Mouse (Mus musculus) cerebellum, postnatal 25 days (tissue): Measurements from ENCODE around the gene Ppp3r1.
"Not testable (repeated sequence)": the region's sequence is repeated elsewhere in the genome, so short reads cannot be mapped to it uniquely, and the experiment has no call there.

Source experiments
- DNase-seq, 2 experiments: peaks; one replicate each; pipeline ENCODE4 v3.0.0; 2021; ENCODE audit warnings: mixed read lengths in 2 of 2

Ppp3r1 gene

DNA sequence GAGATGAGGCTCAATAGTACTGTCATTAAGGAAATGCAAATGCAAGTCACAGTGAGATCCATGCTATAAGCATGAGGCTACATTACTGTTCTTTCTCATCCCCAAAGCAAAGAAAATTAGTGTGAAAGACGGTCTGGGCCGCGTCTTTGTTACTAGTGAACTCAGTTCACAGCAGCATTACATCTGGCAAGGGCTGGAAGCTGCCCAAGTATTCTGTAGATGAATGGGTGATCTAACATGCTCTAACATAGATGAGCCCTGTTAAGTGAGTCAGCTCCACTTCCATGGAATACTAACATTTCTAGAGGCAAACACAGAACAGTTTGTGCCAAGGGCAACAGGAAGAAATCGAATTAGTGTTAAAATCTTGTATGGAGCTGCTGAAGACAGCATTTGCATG, 41.9 kb downstream of the Ppp3r1 start:
- DNase-seq, result no peak

- no peak for DNase-seq
These were observed 43.4 kb downstream of the Ppp3r1 start for GRCm38 (mm10) chr11:17202481-17202880.

GRCm38 (mm10) chr11:17211258-17212140, 52.4 kb downstream of the Ppp3r1 start, which contains the start of gene Pno1:
Gene Pno1 (minus strand): TSS chr11:17211568.
- DNase-seq, result peak; percentile 98

DNA sequence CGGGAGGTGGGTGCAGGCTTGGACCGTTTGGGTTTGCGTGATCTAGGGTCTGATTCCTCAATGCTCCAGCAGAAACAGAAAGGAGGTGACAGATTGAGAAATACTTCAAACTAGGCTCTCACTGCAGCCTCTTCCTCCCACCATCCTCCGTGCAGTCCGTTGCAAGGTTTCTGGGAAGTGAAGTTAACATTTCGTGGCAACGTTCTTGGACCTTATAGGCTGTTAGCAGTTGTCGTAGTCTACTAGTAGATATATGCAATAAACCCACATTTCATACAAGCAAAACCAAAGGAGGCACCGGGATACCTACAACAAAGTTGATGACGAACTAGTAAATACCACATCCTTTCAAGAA, 53.1 kb downstream of the Ppp3r1 start:
- no peak for DNase-seq

DNA sequence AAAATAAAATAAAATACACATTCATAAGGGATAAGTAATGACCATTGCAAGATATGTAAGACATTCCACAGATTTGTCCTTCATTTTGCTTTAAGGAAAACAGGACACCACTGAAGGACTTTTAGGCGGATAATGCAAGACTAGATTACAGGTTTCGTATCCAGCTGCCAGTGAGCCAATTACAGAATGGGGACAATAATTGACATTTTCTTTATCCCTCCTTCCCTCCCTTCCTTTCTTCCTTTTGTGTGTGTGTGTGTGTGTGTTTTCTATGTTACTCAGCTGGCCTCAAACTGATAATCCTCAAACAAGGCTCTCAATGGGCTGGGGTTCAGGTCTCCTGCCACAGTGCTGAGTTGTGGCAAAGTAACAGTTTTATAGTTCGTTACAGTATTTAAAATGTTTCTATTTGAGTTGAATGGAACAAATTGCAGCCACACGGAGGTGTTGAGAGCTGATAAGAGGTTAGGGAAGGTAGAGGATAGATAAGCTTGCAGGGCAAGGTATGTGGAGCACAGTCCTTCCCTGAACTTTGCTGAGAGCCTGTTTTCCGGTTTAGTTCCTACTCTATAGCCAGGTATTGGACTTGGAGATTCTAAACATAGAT, 53.9 kb downstream of the Ppp3r1 start:
- no peak for DNase-seq

DNA sequence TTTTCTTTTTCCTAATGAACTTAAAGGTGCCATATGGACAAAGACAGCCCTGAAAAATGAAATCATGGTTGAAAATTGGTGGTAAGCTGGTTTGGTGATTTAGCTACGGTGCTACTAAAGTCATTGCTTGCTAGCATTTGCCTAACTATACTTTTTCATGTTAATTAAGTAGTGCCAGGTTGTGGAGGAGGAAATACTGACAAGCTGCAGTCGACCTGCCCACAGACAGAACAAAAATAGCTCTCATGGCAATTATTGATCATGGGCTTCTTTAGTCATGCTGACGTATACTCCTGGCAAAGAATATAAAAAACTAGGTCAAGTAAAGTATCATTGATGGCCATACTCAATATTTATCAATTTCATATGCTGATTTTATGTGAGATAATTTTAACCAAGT, 56.4 kb downstream of the Ppp3r1 start:
- DNase-seq, result no peak

DNA sequence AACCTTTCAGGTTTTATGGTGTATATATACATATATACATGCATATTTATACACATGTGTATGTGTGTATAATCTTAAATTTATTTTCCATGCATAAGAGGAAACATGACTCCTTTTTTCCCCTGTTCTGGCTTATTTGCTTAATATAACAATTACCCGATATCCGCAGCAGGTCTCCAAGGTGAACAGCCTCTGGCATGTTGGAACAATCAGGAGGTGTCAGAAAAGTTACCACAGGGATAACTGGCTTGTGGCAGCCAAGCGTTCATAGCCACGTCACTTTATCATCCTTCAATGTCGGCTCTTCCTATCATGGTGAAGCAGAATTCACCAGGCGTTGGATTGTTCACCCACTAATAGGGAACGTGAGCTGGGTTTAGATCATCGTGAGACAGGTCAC, 62.1 kb downstream of the Ppp3r1 start:
- no peak for DNase-seq

DNA sequence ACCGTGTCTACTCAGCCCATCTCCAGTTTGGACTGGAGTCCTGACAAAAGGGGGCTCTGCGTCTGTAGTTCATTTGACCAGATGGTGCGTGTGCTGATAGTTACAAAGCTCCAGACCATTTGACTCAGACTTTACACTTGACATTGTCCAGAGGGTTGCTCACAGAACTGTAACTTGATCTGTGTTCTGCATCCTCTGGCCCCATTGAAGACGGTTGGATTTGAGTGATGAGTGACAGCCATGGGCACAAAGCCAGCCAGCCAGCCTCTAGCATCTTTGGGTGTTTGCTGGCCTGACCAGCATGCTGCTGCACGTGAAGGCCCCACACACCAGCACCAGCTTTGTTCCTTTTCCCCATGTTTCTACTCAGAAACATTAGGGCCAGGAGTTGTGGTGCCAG, 73.7 kb downstream of the Ppp3r1 start:
- DNase-seq, result no peak

- DNase-seq, result no peak
These were observed 77.5 kb downstream of the Ppp3r1 start for GRCm38 (mm10) chr11:17236449-17237037.

DNA sequence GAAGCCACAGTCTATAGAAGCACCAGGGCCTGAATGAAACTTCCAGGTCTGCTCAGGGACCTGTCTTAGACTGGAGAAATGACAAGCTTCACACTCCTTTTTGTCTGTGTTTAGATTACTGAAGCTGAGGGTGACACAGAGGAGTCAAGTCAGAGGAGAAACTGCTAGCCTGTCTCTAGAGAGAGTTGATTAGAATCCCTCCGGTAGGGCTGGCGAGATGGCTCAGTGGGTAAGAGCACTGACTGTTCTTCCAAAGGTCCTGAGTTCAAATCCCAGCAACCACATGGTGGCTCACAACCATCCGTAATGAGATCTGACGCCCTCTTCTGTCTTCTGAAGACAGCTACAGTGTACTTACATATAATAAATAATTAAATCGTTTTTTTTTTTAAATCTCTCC, 79.5 kb downstream of the Ppp3r1 start:
- DNase-seq, result not testable (repeated sequence)

DNA sequence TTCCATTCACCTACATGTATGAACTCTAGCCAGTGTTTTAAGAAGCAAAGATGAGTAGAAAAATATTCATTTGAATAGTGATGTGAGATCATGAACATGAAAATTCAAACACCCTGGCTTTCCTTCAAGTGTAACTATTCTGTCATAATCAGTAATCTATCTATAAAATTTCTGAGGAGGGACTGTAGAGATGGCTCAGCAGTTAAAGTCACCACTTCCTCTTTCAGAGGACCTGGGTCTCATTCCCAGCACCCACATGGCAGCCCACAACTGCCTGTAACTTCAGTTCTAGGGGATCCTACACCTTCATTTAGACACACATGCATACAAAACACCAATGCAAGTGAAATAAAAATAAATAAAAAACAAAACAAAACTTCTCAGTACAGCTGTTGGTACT, 89.7 kb downstream of the Ppp3r1 start:
- no peak for DNase-seq
